Mouse (Mus musculus) limb, embryonic 12.5 days (tissue): ENCODE measurements around the gene Ubc. TPM values are rescaled to one million over a fixed set of nuclear protein-coding genes. Genes with fewer than 3 reads are reported as not detected.
"Not testable (repeated sequence)": the region's sequence is repeated elsewhere in the genome, so short reads cannot be mapped to it uniquely, and the experiment has no call there.

Experiments
- ATAC-seq: fragments of 200-750 bp; cut with Nextera tagmentation; 2 replicates; pipeline ENCODE4 v1.8.0; 2017; ENCODE audit warnings: low read depth, moderate TSS enrichment; ENCODE audit not compliant: insufficient number of reproducible peaks, insufficient read depth, low FRiP score, low TSS enrichment
- H3K27ac ChIP-seq: fragments of 300-500 bp; sonication (generic); 2 replicates; pipeline ENCODE4 v1.5.1; 2016; ENCODE audit warnings: mild to moderate bottlenecking, moderate library complexity
- H3K27me3 ChIP-seq: fragments of 300-500 bp; sonication (generic); 2 replicates; pipeline ENCODE4 v1.6.1; 2016; ENCODE audit warnings: mild to moderate bottlenecking, moderate library complexity
- H3K36me3 ChIP-seq: fragments of 300-500 bp; sonication (generic); 2 replicates; pipeline ENCODE4 v1.6.1; 2016; ENCODE audit warnings: mild to moderate bottlenecking, moderate library complexity
- H3K4me1 ChIP-seq: fragments of 300-500 bp; sonication (generic); replicated peaks from 2 replicates; pipeline ENCODE4 v1.6.1; 2016
- H3K4me2 ChIP-seq: fragments of 300-500 bp; sonication (generic); 2 replicates; pipeline ENCODE4 v1.6.1; 2016; ENCODE audit warnings: mild to moderate bottlenecking, moderate library complexity
- H3K4me3 ChIP-seq: fragments of 300-500 bp; sonication (generic); replicated peaks from 2 replicates; pipeline ENCODE4 v1.5.1; 2016; ENCODE audit warnings: mild to moderate bottlenecking
- H3K9ac ChIP-seq: fragments of 300-500 bp; sonication (generic); replicated peaks from 2 replicates; pipeline ENCODE4 v1.6.1; 2016; ENCODE audit warnings: mild to moderate bottlenecking, moderate library complexity
- H3K9me3 ChIP-seq: fragments of 300-500 bp; sonication (generic); 2 replicates; pipeline ENCODE4 v1.6.1; 2016; ENCODE audit warnings: mild to moderate bottlenecking, moderate library complexity
- WGBS: fragments of 180-500 bp; shearing (Covaris S2); methylation state at CpG from one replicate; pipeline ENCODE4 v1.1.7; 2016; 5-methylcytosine and 5-hydroxymethylcytosine counted together
- polyA plus RNA-seq: library from polyadenylated mRNA; unstranded; fragments of >200 nt; fragmentation: Nextera tagmentation; extraction: Ambion mirVana; gene quantifications from 2 replicates; pipeline ENCODE4 v1.2.1, GENCODE M21; 2016

The Ubc gene
- polyA plus RNA-seq, 1 experiment from 2014 or later = 1,024 TPM

- peaks cover 9% of the 10 kb centered on the region for H3K4me1 ChIP-seq
- H3K27ac ChIP-seq = no peak overlapping the region
- peak overlapping the region; percentile 37 for H3K4me3 ChIP-seq
- no peak overlapping the region for H3K9ac ChIP-seq
- no peaks in the 10 kb centered on the region for H3K36me3 ChIP-seq
- peak overlapping the region; percentile 59 for H3K4me2 ChIP-seq
- H3K27me3 ChIP-seq = peaks cover 8% of the 10 kb centered on the region
- no peak for ATAC-seq
- H3K9me3 ChIP-seq = no peaks in the 10 kb centered on the region
- WGBS = 15% methylated on average over 31 of the region's 31 CpGs
These were observed 13.8 kb upstream of the Ubc start for GRCm38 (mm10) chr5:125403481-125404465.

- 58% methylated on average over 6 of the region's 6 CpGs for WGBS
- no peaks in the 10 kb centered on the region for H3K9me3 ChIP-seq
- H3K36me3 ChIP-seq = no peaks in the 10 kb centered on the region
- no peak overlapping the region for H3K4me2 ChIP-seq
- peaks cover 9% of the 10 kb centered on the region for H3K4me1 ChIP-seq
- H3K4me3 ChIP-seq = no peak overlapping the region
- no peak for ATAC-seq
- H3K27ac ChIP-seq = no peak overlapping the region
- H3K27me3 ChIP-seq = peaks cover 8% of the 10 kb centered on the region
- H3K9ac ChIP-seq = no peak overlapping the region
These were observed 13.0 kb upstream of the Ubc start for GRCm38 (mm10) chr5:125402991-125403390.

- no peaks in the 10 kb centered on the region for H3K36me3 ChIP-seq
- no peak overlapping the region for H3K4me2 ChIP-seq
- no peaks in the 10 kb centered on the region for H3K9me3 ChIP-seq
- 53% methylated on average over 10 of the region's 10 CpGs for WGBS
- H3K9ac ChIP-seq = no peak overlapping the region
- H3K4me3 ChIP-seq = no peak overlapping the region
- H3K4me1 ChIP-seq = peaks cover 8% of the 10 kb centered on the region
- ATAC-seq = no peak
- peaks cover 8% of the 10 kb centered on the region for H3K27me3 ChIP-seq
- H3K27ac ChIP-seq = no peak overlapping the region
These were observed 12.5 kb upstream of the Ubc start for GRCm38 (mm10) chr5:125402476-125402875.

GRCm38 (mm10) chr5:125400903-125401302 is 10.9 kb upstream of the Ubc start:
- 57% methylated on average over 7 of the region's 7 CpGs for WGBS
- Histone ChIP-seq H3K4me3 (no peak overlapping the region), H3K36me3 (no peaks in the 10 kb centered on the region), H3K4me1 (no peaks in the 10 kb centered on the region; the same call in 1 of the 2 replicates), H3K27me3 (peaks cover 8% of the 10 kb centered on the region), H3K27ac (no peak overlapping the region), H3K9ac (no peak overlapping the region), H3K9me3 (no peaks in the 10 kb centered on the region), H3K4me2 (no peak overlapping the region)
- ATAC-seq = no peak

- peak overlapping the region; percentile 99 for H3K27ac ChIP-seq
- no peaks in the 10 kb centered on the region for H3K36me3 ChIP-seq
- H3K9me3 ChIP-seq = no peaks in the 10 kb centered on the region
- peaks cover 29% of the 10 kb centered on the region for H3K4me1 ChIP-seq
- no peak; the same call in 1 of the 2 replicates for ATAC-seq
- no peaks in the 10 kb centered on the region for H3K27me3 ChIP-seq
- no peak overlapping the region for H3K9ac ChIP-seq
- WGBS = 72% methylated on average over 3 of the region's 3 CpGs
- H3K4me2 ChIP-seq = peak overlapping the region; percentile 63
- no peak overlapping the region for H3K4me3 ChIP-seq
These were observed 5.0 kb upstream of the Ubc start for GRCm38 (mm10) chr5:125395008-125395407.

GRCm38 (mm10) chr5:125393622-125394603 is 3.9 kb upstream of the Ubc start:
- 0 out of 2 replicates have a peak, but pooled peaks have one; percentile 30 for ATAC-seq
- H3K4me2 ChIP-seq = peak overlapping the region; percentile 63
- no peaks in the 10 kb centered on the region for H3K27me3 ChIP-seq
- peak overlapping the region; percentile 99 for H3K27ac ChIP-seq
- no peaks in the 10 kb centered on the region for H3K9me3 ChIP-seq
- H3K4me3 ChIP-seq = peak overlapping the region; percentile 38
- no peaks in the 10 kb centered on the region for H3K36me3 ChIP-seq
- peaks cover 29% of the 10 kb centered on the region for H3K4me1 ChIP-seq
- WGBS = 18% methylated on average over 25 of the region's 25 CpGs
- peak overlapping the region; percentile 46 for H3K9ac ChIP-seq

- Histone ChIP-seq H3K27me3 (no peaks in the 10 kb centered on the region), H3K4me2 (peak overlapping the region; percentile 63), H3K9ac (peak overlapping the region; percentile 46; the same call in 1 of the 2 replicates), H3K27ac (peak overlapping the region; percentile 99), H3K36me3 (peaks cover 3% of the 10 kb centered on the region; the same call in 1 of the 2 replicates), H3K9me3 (no peaks in the 10 kb centered on the region), H3K4me3 (peak overlapping the region; percentile 38), H3K4me1 (peaks cover 34% of the 10 kb centered on the region)
- peak; percentile 93 for ATAC-seq
- 1% methylated on average over 20 of the region's 20 CpGs for WGBS
These were observed 3.1 kb upstream of the Ubc start for GRCm38 (mm10) chr5:125392977-125393621.

- 0 out of 2 replicates have a peak, but pooled peaks have one; percentile 0 for ATAC-seq
- no peaks in the 10 kb centered on the region for H3K27me3 ChIP-seq
- H3K27ac ChIP-seq = peak overlapping the region; percentile 99
- peaks cover 34% of the 10 kb centered on the region for H3K4me1 ChIP-seq
- H3K4me3 ChIP-seq = peak overlapping the region; percentile 38; the same call in 1 of the 2 replicates
- no peak overlapping the region for H3K9ac ChIP-seq
- peak overlapping the region; percentile 63 for H3K4me2 ChIP-seq
- peaks cover 4% of the 10 kb centered on the region; the same call in 1 of the 2 replicates for H3K36me3 ChIP-seq
- H3K9me3 ChIP-seq = no peaks in the 10 kb centered on the region
- 37% methylated on average over 1 of the region's 1 CpGs for WGBS
These were observed 2.6 kb upstream of the Ubc start for GRCm38 (mm10) chr5:125392618-125392976.

- ATAC-seq, H3K36me3 ChIP-seq, H3K4me2 ChIP-seq, H3K9ac ChIP-seq, H3K27me3 ChIP-seq, H3K9me3 ChIP-seq, H3K4me3 ChIP-seq: not testable (repeated sequence)
- Histone ChIP-seq H3K4me1 (peaks cover 34% of the 10 kb centered on the region), H3K27ac (peak overlapping the region; percentile 99; the same call in 1 of the 2 replicates)
- 89% methylated on average over 4 of the region's 4 CpGs for WGBS
These were observed 2.2 kb upstream of the Ubc start for GRCm38 (mm10) chr5:125392176-125392575.

GRCm38 (mm10) chr5:125391609-125392008 is 1.6 kb upstream of the Ubc start:
- ATAC-seq = no peak
- no peak overlapping the region for H3K4me3 ChIP-seq
- no peaks in the 10 kb centered on the region for H3K9me3 ChIP-seq
- 95% methylated on average over 5 of the region's 5 CpGs for WGBS
- peaks cover 4% of the 10 kb centered on the region; the same call in 1 of the 2 replicates for H3K36me3 ChIP-seq
- H3K27ac ChIP-seq = no peak overlapping the region
- H3K4me2 ChIP-seq = no peak overlapping the region
- H3K4me1 ChIP-seq = peaks cover 34% of the 10 kb centered on the region
- H3K27me3 ChIP-seq = no peaks in the 10 kb centered on the region
- no peak overlapping the region for H3K9ac ChIP-seq
